Mouse (Mus musculus): Measurements from ENCODE around the gene Ptk7.

GRCm38 (mm10) chr17:46551369-46551768, 77.9 kb downstream of the Ptk7 start:
- TF ChIP-seq CTCF (IDR thresholded peaks at IDR 0.05; ENCODE audit: low read depth) (no peak), EP300 (IDR thresholded peaks at IDR 0.05; ENCODE audit: low read depth) (no peak)

Measured in heart, postnatal 0 days (tissue).